Mouse (Mus musculus) midbrain, postnatal 0 days (tissue): ENCODE results near the gene Mrpl58. TPM values are rescaled to one million over a fixed set of nuclear protein-coding genes. Genes with fewer than 3 reads are reported as not detected.

Experiments
- ATAC-seq: fragments of 200-750 bp; cut with Nextera tagmentation; 2 replicates; pipeline ENCODE4 v1.8.0; 2017; ENCODE audit warnings: moderate number of reproducible peaks, mild to moderate bottlenecking, moderate TSS enrichment, moderate library complexity; ENCODE audit not compliant: low FRiP score
- DNase-seq: peaks from one replicate; pipeline ENCODE4 v3.0.0-alpha.2; 2015; ENCODE audit warnings: low spot score
- H3K27ac ChIP-seq: fragments of 300-500 bp; sonication (generic); 2 replicates; pipeline ENCODE4 v1.5.1; 2014; ENCODE audit warnings: low read depth, mild to moderate bottlenecking, low read length, mixed read lengths
- H3K27me3 ChIP-seq: fragments of 300-500 bp; sonication (generic); 2 replicates; pipeline ENCODE4 v1.6.1; 2014; ENCODE audit warnings: low read length, control low read depth, mixed read lengths; ENCODE audit not compliant: insufficient read depth
- H3K36me3 ChIP-seq: fragments of 300-500 bp; sonication (generic); 2 replicates; pipeline ENCODE4 v1.6.1; 2014; ENCODE audit warnings: low read length, control low read depth, mixed read lengths; ENCODE audit not compliant: insufficient read depth
- H3K4me1 ChIP-seq: fragments of 300-500 bp; sonication (generic); 2 replicates; pipeline ENCODE4 v1.6.1; 2014; ENCODE audit warnings: mild to moderate bottlenecking, control low read depth, antibody characterized with exemption, low read length, mixed read lengths; ENCODE audit not compliant: insufficient read depth
- H3K4me2 ChIP-seq: fragments of 300-500 bp; sonication (generic); 2 replicates; pipeline ENCODE4 v1.6.1; 2014; ENCODE audit warnings: low read depth, mild to moderate bottlenecking, low read length, mixed read lengths; ENCODE audit not compliant: poor library complexity, severe bottlenecking
- H3K4me3 ChIP-seq: fragments of 300-500 bp; sonication (generic); 2 replicates; pipeline ENCODE4 v1.5.1; 2014; ENCODE audit warnings: low read depth, mild to moderate bottlenecking, low read length, moderate library complexity
- H3K9ac ChIP-seq: fragments of 300-500 bp; sonication (generic); replicated peaks from 2 replicates; pipeline ENCODE4 v1.6.1; 2014; ENCODE audit warnings: mild to moderate bottlenecking, low read length, moderate library complexity, mixed read lengths; ENCODE audit not compliant: poor library complexity, severe bottlenecking
- H3K9me3 ChIP-seq: fragments of 300-500 bp; sonication (generic); 2 replicates; pipeline ENCODE4 v1.6.1; 2016; ENCODE audit warnings: low read length, control low read depth
- CTCF ChIP-seq: IDR thresholded peaks from 2 replicates; pipeline ENCODE4 v1.5.1; 2016; ENCODE audit warnings: antibody characterized with exemption, mild to moderate bottlenecking
- WGBS: fragments of 180-500 bp; shearing (Covaris S2); extraction: QIAGEN DNeasy Blood & Tissue Kit; methylation state at CpG from one replicate; pipeline ENCODE4 v1.1.7; 2014; 5-methylcytosine and 5-hydroxymethylcytosine counted together
- polyA plus RNA-seq: library from polyadenylated mRNA; unstranded; fragments of >200 nt; fragmentation: Nextera tagmentation; extraction: Ambion mirVana; gene quantifications from 2 replicates; pipeline ENCODE4 v1.2.1, GENCODE M21; 2015
- total RNA-seq: library from RNA; depleted of rRNA; stranded (reverse); fragments of >200 nt; gene quantifications from 2 replicates; pipeline ENCODE4 v1.2.3, GENCODE M21; 2014

Mrpl58 gene
- total and polyA plus RNA-seq, 2 experiments from 2014 or later, result 69.2 to 187 TPM

DNA sequence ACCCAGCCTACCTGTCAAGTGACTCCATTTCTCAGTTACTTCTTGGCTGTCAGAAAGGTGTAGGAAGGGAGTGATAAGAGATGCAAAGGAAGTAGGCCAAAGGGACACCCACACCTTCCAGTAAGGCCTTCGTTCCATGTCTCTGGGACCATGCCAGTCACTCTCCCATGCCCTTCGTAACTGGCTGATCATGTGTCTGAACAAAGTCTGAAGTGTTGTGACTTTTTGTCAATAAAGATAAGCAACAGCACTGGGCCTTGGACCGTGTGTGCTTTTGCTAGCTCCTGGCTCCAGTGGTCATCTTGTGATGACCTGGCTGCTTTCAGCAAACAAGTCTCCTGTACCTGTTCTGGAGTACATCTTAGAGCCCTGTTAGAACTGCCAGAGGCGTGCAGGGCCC, 29.3 kb downstream of the Mrpl58 start:
- 83% methylated on average over 4 of the region's 4 CpGs for WGBS

DNA sequence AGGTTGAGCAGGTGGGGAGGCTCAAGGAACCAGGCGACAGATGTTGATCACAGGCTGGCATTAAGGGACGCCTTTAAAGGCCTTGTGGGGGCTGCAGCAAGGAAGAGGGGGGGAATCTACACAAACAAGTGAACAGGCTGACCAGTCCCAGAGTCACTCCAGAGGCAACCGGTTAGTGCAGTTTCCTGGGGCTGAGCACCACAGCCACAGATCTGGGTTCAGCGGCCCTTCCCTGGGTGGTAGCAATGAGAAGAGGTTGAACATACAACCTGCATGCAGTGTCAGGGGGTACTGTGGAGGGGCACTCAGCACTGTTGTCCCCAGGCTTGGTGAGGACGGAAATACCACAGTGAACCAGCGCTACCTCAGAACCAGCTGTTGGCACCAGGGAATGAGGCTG, 29.8 kb downstream of the Mrpl58 start:
- 84% methylated on average over 6 of the region's 6 CpGs for WGBS

More for the DNA sequence above, 29.3 kb downstream of the Mrpl58 start:
- H3K4me1 ChIP-seq, result peaks cover 10% of the 10 kb centered on the region
- peaks cover 35% of the 10 kb centered on the region for H3K36me3 ChIP-seq
- no peaks in the 10 kb centered on the region for H3K27me3 ChIP-seq
- TF ChIP-seq CTCF, result no peak
- no peak overlapping the region for H3K9ac ChIP-seq
- no peak for DNase-seq
- ATAC-seq, result no peak
- H3K27ac ChIP-seq, result no peak overlapping the region
- H3K4me2 ChIP-seq, result no peak overlapping the region
- H3K9me3 ChIP-seq, result no peaks in the 10 kb centered on the region
- H3K4me3 ChIP-seq, result no peak overlapping the region

DNA sequence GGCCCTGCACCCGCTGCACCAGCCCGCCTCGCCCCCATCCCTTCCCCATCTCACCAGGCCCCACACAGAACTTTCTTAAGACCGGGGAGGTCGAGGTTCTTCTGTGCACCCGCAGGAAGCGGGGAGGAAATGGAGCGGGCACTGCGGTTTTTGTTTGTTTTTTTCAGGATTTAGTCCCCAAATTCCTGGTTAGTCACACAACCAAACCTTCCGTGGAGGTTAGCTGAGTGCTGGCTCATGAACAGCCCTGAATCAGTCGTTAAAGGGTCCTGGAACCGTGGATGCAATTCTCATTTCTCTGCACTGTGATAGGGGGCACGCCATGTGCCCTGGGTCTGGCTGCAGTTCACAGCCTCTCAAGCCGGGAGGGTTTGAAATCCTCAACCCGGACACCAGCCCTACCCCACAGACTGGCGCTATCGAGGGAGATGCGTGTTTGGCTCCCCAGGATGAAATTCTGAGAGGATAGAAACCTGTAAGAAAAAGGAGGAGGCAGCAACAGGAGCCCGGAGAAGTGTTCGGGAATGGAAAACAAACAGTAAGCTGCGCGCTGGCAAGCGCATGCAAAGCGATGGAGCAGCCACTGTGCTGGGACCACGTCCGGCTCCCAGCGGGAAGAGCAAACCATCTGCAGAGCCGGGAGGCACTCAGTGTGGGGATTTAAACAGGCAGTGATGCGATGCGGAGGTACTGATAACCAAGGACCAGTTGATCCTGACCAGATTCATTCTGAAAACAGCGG, 32.2 kb downstream of the Mrpl58 start:
- no peaks in the 10 kb centered on the region for H3K27me3 ChIP-seq
- ATAC-seq (no peak; the same call in 1 of the 2 replicates), DNase-seq (peak; percentile 50)
- no peak overlapping the region for H3K27ac ChIP-seq
- peak overlapping the region; percentile 24 for H3K4me3 ChIP-seq
- H3K9ac ChIP-seq, result peak overlapping the region; percentile 51; the same call in 1 of the 2 replicates
- peaks cover 19% of the 10 kb centered on the region for H3K36me3 ChIP-seq
- no peaks in the 10 kb centered on the region for H3K9me3 ChIP-seq
- TF ChIP-seq CTCF, result no peak
- H3K4me1 ChIP-seq, result peaks cover 10% of the 10 kb centered on the region
- peak overlapping the region; percentile 57 for H3K4me2 ChIP-seq
- WGBS, result 4% methylated on average over 31 of the region's 31 CpGs

More for the DNA sequence above, 29.8 kb downstream of the Mrpl58 start:
- Histone ChIP-seq H3K27me3 (no peaks in the 10 kb centered on the region), H3K4me2 (no peak overlapping the region), H3K4me3 (no peak overlapping the region), H3K9me3 (no peaks in the 10 kb centered on the region), H3K36me3 (peaks cover 35% of the 10 kb centered on the region), H3K4me1 (peaks cover 10% of the 10 kb centered on the region), H3K9ac (no peak overlapping the region), H3K27ac (no peak overlapping the region)
- ATAC-seq (no peak), DNase-seq (no peak)
- TF ChIP-seq CTCF, result no peak

DNA sequence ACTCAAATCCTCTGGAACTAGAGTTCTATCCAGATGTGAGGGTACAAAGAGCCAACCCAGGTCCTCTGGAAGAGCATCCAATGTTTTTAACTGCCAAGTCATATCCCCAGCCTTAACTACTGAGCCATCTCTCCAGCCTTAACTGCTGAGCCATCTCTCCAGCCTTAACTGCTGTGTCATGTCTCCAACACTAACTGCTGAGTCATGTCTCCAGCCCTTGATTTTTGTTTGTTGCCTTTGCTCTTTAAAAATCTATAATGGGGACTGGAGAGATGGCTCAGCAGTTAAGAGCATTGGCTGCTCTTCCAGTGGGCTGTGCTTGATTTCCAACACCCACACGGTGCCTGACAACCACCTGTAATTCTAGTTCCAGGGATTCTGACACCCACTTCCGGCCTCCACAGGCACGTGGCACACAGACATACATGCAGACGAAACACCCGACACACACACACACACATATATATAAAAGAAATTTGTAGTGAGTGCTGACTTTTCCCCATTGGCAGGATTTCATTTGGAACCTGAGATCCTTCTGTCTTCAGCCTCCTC, 34.1 kb downstream of the Mrpl58 start:
- Histone ChIP-seq H3K27me3 (no peaks in the 10 kb centered on the region), H3K9ac (no peak overlapping the region), H3K27ac (no peak overlapping the region), H3K4me1 (peaks cover 10% of the 10 kb centered on the region), H3K9me3 (no peaks in the 10 kb centered on the region), H3K4me2 (no peak overlapping the region), H3K36me3 (peaks cover 3% of the 10 kb centered on the region; the same call in 1 of the 2 replicates), H3K4me3 (no peak overlapping the region)
- ATAC-seq (no peak), DNase-seq (no peak)
- no peak for TF ChIP-seq CTCF
- WGBS, result 84% methylated on average over 5 of the region's 5 CpGs

DNA sequence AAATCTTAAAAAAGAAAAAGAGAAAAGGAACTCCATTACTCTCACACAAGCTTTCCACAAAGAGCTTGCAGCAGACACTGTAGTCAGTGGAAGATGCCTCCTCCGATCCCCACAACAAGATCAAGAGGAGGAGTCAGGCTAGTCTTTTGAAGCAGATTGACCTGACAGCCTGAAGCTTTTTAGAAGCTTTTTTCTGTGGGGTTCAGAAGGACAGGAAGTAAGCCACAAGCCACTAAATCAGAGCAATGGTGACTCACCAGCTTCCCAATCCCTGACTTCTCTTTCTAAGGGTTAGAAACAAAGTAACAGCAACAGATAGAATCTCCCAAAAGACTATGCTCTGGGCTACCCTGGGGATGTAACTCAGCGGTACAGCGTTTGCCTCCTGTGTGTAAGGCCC, 35.8 kb downstream of the Mrpl58 start:
- no peak overlapping the region for H3K4me3 ChIP-seq
- H3K4me2 ChIP-seq, result no peak overlapping the region
- H3K9ac ChIP-seq, result no peak overlapping the region
- 85% methylated on average over 3 of the region's 3 CpGs for WGBS
- ATAC-seq, result no peak
- TF ChIP-seq CTCF, result no peak
- no peaks in the 10 kb centered on the region for H3K9me3 ChIP-seq
- H3K27ac ChIP-seq, result no peak overlapping the region
- no peaks in the 10 kb centered on the region for H3K36me3 ChIP-seq
- H3K27me3 ChIP-seq, result no peaks in the 10 kb centered on the region
- no peak for DNase-seq
- H3K4me1 ChIP-seq, result peaks cover 10% of the 10 kb centered on the region

DNA sequence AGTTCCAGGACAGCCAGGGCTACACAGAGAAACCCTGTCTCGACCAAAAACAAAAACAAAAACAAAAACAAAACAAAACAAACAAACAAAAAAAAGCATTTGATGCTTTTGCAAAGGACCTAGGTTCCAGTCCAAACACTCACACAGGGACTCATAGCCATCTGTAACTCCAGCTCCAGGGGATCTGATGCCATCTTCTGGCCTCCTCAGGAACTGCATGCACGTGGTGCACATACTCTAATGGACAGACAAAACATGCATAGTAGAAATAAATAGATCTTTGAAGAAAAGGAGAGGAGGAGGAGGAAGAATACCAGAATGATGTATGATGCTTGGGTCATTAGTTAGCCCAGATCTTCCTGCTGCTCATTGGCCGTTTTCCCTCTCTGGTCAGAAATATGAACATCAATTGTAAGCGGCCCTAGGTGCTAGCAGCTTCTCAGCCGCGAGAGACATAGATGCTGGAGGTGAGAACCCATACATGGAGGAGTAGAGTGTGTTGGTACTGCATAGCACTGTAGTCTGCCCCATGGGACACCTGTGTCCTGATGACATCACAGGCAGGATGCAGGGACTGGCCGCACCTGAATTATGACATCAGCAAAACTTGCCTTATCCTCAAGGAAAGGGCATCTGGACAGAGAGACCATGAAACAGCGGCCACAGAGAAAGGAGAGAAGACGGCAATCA, 36.5 kb downstream of the Mrpl58 start, which contains the start of gene Trim80:
Trim80 (plus strand) TSS at position 640 of the 690 bp plus-strand sequence.
- no peak within 1 kb of the TSS for H3K27ac ChIP-seq
- DNase-seq, result no peak
- H3K4me1 ChIP-seq, result peaks cover 10% of the 10 kb centered on the region
- WGBS, result 91% methylated on average over 9 of the region's 9 CpGs
- no peak within 1 kb of the TSS for H3K9ac ChIP-seq
- H3K4me3 ChIP-seq, result no peak within 1 kb of the TSS
- H3K9me3 ChIP-seq, result no peaks in the 10 kb centered on the region
- no peaks in the 10 kb centered on the region for H3K36me3 ChIP-seq
- peak; percentile 42 for TF ChIP-seq CTCF
- H3K4me2 ChIP-seq, result no peak within 1 kb of the TSS
- ATAC-seq, result no peak
- no peaks in the 10 kb centered on the region for H3K27me3 ChIP-seq
